Mouse (Mus musculus): ENCODE measurements around the gene Kcnma1.

Kcnma1 gene

GRCm38 (mm10) chr14:23848529-23849141 lies 165.7 kb downstream of the Kcnma1 start:
- DNase-seq = no peak

- DNase-seq = no peak
Observed at GRCm38 (mm10) chr14:23846706-23847105, 167.6 kb downstream of the Kcnma1 start.

GRCm38 (mm10) chr14:23842025-23842424 lies 172.3 kb downstream of the Kcnma1 start:
- DNase-seq = no peak

- no peak for DNase-seq
Observed at GRCm38 (mm10) chr14:23839613-23840012, 174.7 kb downstream of the Kcnma1 start.

- DNase-seq = no peak
Observed at GRCm38 (mm10) chr14:23835387-23836111, 178.7 kb downstream of the Kcnma1 start.

GRCm38 (mm10) chr14:23831284-23831683 lies 183.0 kb downstream of the Kcnma1 start:
- DNase-seq = no peak

- DNase-seq = no peak
Observed at GRCm38 (mm10) chr14:23830316-23830715, 184.0 kb downstream of the Kcnma1 start.

- DNase-seq = no peak
Observed at GRCm38 (mm10) chr14:23828711-23829320, 185.5 kb downstream of the Kcnma1 start.

GRCm38 (mm10) chr14:23824937-23825336 lies 189.4 kb downstream of the Kcnma1 start:
- DNase-seq = no peak

- no peak for DNase-seq
Observed at GRCm38 (mm10) chr14:23824267-23824666, 190.0 kb downstream of the Kcnma1 start.

GRCm38 (mm10) chr14:23817585-23817984 lies 196.7 kb downstream of the Kcnma1 start:
- no peak for DNase-seq

GRCm38 (mm10) chr14:23810081-23810480 lies 204.2 kb downstream of the Kcnma1 start:
- DNase-seq = no peak

- DNase-seq = no peak
Observed at GRCm38 (mm10) chr14:23809124-23809523, 205.2 kb downstream of the Kcnma1 start.

GRCm38 (mm10) chr14:23806378-23806777 lies 207.9 kb downstream of the Kcnma1 start:
- no peak for DNase-seq

- no peak for DNase-seq
Observed at GRCm38 (mm10) chr14:23796878-23797277, 217.4 kb downstream of the Kcnma1 start.

- DNase-seq = no peak
Observed at GRCm38 (mm10) chr14:23792674-23793073, 221.6 kb downstream of the Kcnma1 start.

GRCm38 (mm10) chr14:23792076-23792475 lies 222.2 kb downstream of the Kcnma1 start:
- DNase-seq = no peak

GRCm38 (mm10) chr14:23791261-23791691 lies 223.0 kb downstream of the Kcnma1 start:
- DNase-seq = peak; percentile 15

- DNase-seq = no peak
Observed at GRCm38 (mm10) chr14:23786687-23787073, 227.6 kb downstream of the Kcnma1 start.

GRCm38 (mm10) chr14:23785921-23786686 lies 228.2 kb downstream of the Kcnma1 start:
- DNase-seq = no peak

- DNase-seq = no peak
Observed at GRCm38 (mm10) chr14:23782845-23783609, 231.3 kb downstream of the Kcnma1 start.

GRCm38 (mm10) chr14:23774542-23774941 lies 239.7 kb downstream of the Kcnma1 start:
- DNase-seq = no peak

- no peak for DNase-seq
Observed at GRCm38 (mm10) chr14:23772685-23773084, 241.6 kb downstream of the Kcnma1 start.

All from thymus, postnatal 14 days (tissue).